Mouse (Mus musculus) testis, postnatal 14 days (tissue): Measurements from ENCODE around the gene Cntn4.
"Not testable (repeated sequence)": the region's sequence is repeated elsewhere in the genome, so short reads cannot be mapped to it uniquely, and the experiment has no call there.

Experiments used
- DNase-seq: peaks from one replicate; pipeline ENCODE4 v3.0.0; 2021; ENCODE audit warnings: low spot score

Gene Cntn4

GRCm38 (mm10) chr6:106332466-106332865, 655.0 kb downstream of the Cntn4 start:
- DNase-seq: no peak

- DNase-seq: no peak
Observed at GRCm38 (mm10) chr6:106332933-106333332, 655.5 kb downstream of the Cntn4 start.

GRCm38 (mm10) chr6:106335066-106335465, 657.6 kb downstream of the Cntn4 start:
- no peak for DNase-seq

- no peak for DNase-seq
Observed at GRCm38 (mm10) chr6:106336805-106337204, 659.3 kb downstream of the Cntn4 start.

- DNase-seq: no peak
Observed at GRCm38 (mm10) chr6:106337829-106338228, 660.4 kb downstream of the Cntn4 start.

GRCm38 (mm10) chr6:106341114-106341513, 663.7 kb downstream of the Cntn4 start:
- no peak for DNase-seq

- no peak for DNase-seq
Observed at GRCm38 (mm10) chr6:106350072-106350471, 672.6 kb downstream of the Cntn4 start.

GRCm38 (mm10) chr6:106351389-106351788, 673.9 kb downstream of the Cntn4 start:
- DNase-seq: no peak

GRCm38 (mm10) chr6:106358801-106359200, 681.3 kb downstream of the Cntn4 start:
- not testable (repeated sequence) for DNase-seq

- no peak for DNase-seq
Observed at GRCm38 (mm10) chr6:106381288-106382025, 704.0 kb downstream of the Cntn4 start.

- no peak for DNase-seq
Observed at GRCm38 (mm10) chr6:106387833-106388406, 710.5 kb downstream of the Cntn4 start.

- no peak for DNase-seq
Observed at GRCm38 (mm10) chr6:106408014-106408413, 730.6 kb downstream of the Cntn4 start.

- DNase-seq: no peak
Observed at GRCm38 (mm10) chr6:106408634-106409033, 731.2 kb downstream of the Cntn4 start.

- DNase-seq: no peak
Observed at GRCm38 (mm10) chr6:106422947-106423346, 745.5 kb downstream of the Cntn4 start.

GRCm38 (mm10) chr6:106423471-106423870, 746.0 kb downstream of the Cntn4 start:
- DNase-seq: no peak

GRCm38 (mm10) chr6:106426615-106427014, 749.2 kb downstream of the Cntn4 start:
- DNase-seq: no peak

- no peak for DNase-seq
Observed at GRCm38 (mm10) chr6:106431466-106431865, 754.0 kb downstream of the Cntn4 start.

- no peak for DNase-seq
Observed at GRCm38 (mm10) chr6:106440786-106441185, 763.3 kb downstream of the Cntn4 start.

GRCm38 (mm10) chr6:106441246-106441645, 763.8 kb downstream of the Cntn4 start:
- DNase-seq: no peak

GRCm38 (mm10) chr6:106454131-106454838, 776.8 kb downstream of the Cntn4 start:
- DNase-seq: no peak

GRCm38 (mm10) chr6:106455616-106456015, 778.2 kb downstream of the Cntn4 start:
- DNase-seq: no peak

- no peak for DNase-seq
Observed at GRCm38 (mm10) chr6:106458166-106458565, 780.7 kb downstream of the Cntn4 start.

- no peak for DNase-seq
Observed at GRCm38 (mm10) chr6:106462403-106462802, 784.9 kb downstream of the Cntn4 start.
